Mouse (Mus musculus): ENCODE measurements at regions not wholly inside any gene's neighbourhood (a gene's known extent, or its start where the extent isn't known, plus 50 kb on each side); places are given as distances from the start of the nearest gene placed in this dataset.

DNA sequence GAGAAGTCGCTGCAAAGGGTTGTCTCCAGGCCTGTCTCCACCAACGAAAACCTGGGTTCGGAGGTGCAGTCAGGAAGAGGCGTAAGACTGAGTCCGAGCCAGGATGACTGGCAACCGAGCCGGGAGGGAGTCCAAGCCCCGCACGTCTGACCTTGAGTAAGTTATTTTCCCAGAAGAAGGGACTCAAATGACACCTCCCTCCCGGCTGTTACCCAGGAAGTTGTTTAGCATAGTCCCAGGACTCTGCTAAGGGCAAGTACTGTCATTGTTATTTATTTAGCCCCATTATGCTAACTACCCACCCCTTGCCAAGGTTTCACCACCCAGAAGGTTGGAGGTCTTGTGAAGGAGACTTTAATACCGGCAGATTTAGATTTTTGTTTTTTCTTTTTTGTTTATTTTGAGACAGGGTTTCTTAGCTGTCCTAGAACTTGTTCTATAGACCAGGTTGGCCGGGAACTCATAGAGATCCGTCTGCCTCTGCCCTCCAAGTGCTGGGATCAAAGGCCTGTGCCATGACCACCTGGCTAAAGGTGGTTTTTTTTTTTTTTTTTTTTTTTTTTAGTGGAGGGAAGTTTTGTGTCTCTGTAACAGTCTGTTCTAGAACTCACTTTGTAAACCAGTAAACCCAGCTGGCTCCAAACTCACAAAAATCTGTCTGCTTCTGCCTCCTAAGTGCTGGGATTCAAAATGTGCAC is 107.8 kb downstream of the Sox2 start:
- no peak for TF ChIP-seq CTCF (IDR thresholded peaks at IDR 0.05; ENCODE audit: low read depth)
- no peak for TF ChIP-seq EP300 (IDR thresholded peaks at IDR 0.05; ENCODE audit: low read depth)

Measured in liver, embryonic 14.5 days (tissue).